Mouse (Mus musculus) G1E (cell line): ENCODE measurements around the gene Naalad2.

Experiments used
- CTCF ChIP-seq: IDR thresholded peaks from 2 replicates; pipeline ENCODE4 v1.5.1; 2012; ENCODE audit warnings: low read depth, low read length, inconsistent platforms, mixed read lengths
- GATA1 ChIP-seq: IDR thresholded peaks from 2 replicates; pipeline ENCODE4 v1.6.1; 2012; ENCODE audit warnings: borderline replicate concordance, low read length, inconsistent platforms, mixed read lengths
- GATA2 ChIP-seq: IDR thresholded peaks from 2 replicates; pipeline ENCODE4 v1.6.1; 2012; ENCODE audit warnings: low read depth, low read length, inconsistent platforms, borderline replicate concordance
- TAL1 ChIP-seq: conservative IDR thresholded peaks from 2 replicates; pipeline ENCODE4 v1.6.1; 2012; ENCODE audit warnings: low read depth, low read length, inconsistent platforms, mixed read lengths

DNA sequence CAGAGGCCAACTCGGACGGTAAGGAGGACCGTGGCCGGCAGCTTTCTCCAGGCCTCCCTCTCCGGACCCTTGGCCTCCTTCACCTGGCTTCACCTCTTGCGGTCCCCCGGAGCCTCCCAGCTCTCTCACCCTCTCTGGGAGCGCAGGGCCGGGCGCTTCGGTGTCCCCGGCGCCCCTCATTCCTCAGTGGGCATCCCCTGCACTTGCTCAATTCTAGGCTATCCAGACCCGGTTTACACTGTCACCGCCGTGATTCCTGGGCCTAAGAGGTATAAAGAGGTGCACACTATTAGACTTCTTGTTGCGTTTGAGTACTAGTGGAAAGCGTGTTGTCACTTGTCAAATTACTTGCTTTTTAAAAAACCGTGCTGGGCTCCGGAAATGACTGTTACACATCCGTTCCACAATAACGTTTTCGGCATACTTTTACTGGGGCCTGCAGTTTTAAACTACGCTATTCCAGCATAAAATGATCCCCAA, 110.3 kb downstream of the Naalad2 start:
- no peak for TF ChIP-seq CTCF
- no peak for TF ChIP-seq TAL1
- TF ChIP-seq GATA1: no peak
- no peak for TF ChIP-seq GATA2
